Mouse (Mus musculus): Measurements from ENCODE around the gene Gpr149.

Gene Gpr149

GRCm38 (mm10) chr3:62604973-62605372, at the start of gene Gpr149:
Gene Gpr149 (minus strand): TSS chr3:62605140.
- no peak for DNase-seq (ENCODE audit: low spot score in 2 of 2)

- no peak for DNase-seq (ENCODE audit: low spot score in 2 of 2)
Observed at GRCm38 (mm10) chr3:62650551-62650950, 45.6 kb upstream of the Gpr149 start.

- no peak for DNase-seq (ENCODE audit: low spot score in 2 of 2)
Observed at GRCm38 (mm10) chr3:62610861-62611260, 5.9 kb upstream of the Gpr149 start.

GRCm38 (mm10) chr3:62605931-62606330, 991 bp upstream of the Gpr149 start:
- no peak for DNase-seq (ENCODE audit: low spot score in 2 of 2)

- DNase-seq (ENCODE audit: low spot score in 2 of 2): no peak
Observed at GRCm38 (mm10) chr3:62604047-62604391, 921 bp downstream of the Gpr149 start.

- DNase-seq (ENCODE audit: low spot score in 2 of 2): no peak
Observed at GRCm38 (mm10) chr3:62603231-62604046, 1.5 kb downstream of the Gpr149 start.

GRCm38 (mm10) chr3:62602466-62602865, 2.5 kb downstream of the Gpr149 start:
- no peak for DNase-seq (ENCODE audit: low spot score in 2 of 2)

- no peak for DNase-seq (ENCODE audit: low spot score in 2 of 2)
Observed at GRCm38 (mm10) chr3:62594842-62595241, 10.1 kb downstream of the Gpr149 start.

GRCm38 (mm10) chr3:62585072-62585471, 19.9 kb downstream of the Gpr149 start:
- no peak for DNase-seq (ENCODE audit: low spot score in 2 of 2)

GRCm38 (mm10) chr3:62527593-62527992, 77.3 kb downstream of the Gpr149 start:
- no peak for DNase-seq (ENCODE audit: low spot score in 2 of 2)

- DNase-seq (ENCODE audit: low spot score in 2 of 2): no peak
Observed at GRCm38 (mm10) chr3:62527160-62527559, 77.8 kb downstream of the Gpr149 start.

- no peak for DNase-seq (ENCODE audit: low spot score in 2 of 2)
Observed at GRCm38 (mm10) chr3:62507206-62507647, 97.7 kb downstream of the Gpr149 start.

GRCm38 (mm10) chr3:62506488-62507205, 98.3 kb downstream of the Gpr149 start, which contains the start of gene Dhx36:
Gene Dhx36 (minus strand): TSS chr3:62507004.
- DNase-seq (ENCODE audit: low spot score in 2 of 2): peak; percentile 93

GRCm38 (mm10) chr3:62505166-62505900, 99.6 kb downstream of the Gpr149 start:
- DNase-seq (ENCODE audit: low spot score in 2 of 2): no peak

GRCm38 (mm10) chr3:62499327-62499726, 105.6 kb downstream of the Gpr149 start:
- no peak for DNase-seq (ENCODE audit: low spot score in 2 of 2)

GRCm38 (mm10) chr3:62492568-62492967, 112.4 kb downstream of the Gpr149 start:
- no peak for DNase-seq (ENCODE audit: low spot score in 2 of 2)

- no peak for DNase-seq (ENCODE audit: low spot score in 2 of 2)
Observed at GRCm38 (mm10) chr3:62484340-62484739, 120.6 kb downstream of the Gpr149 start.
